Mouse (Mus musculus) erythroblast, embryonic 14.5 days (primary cell): Measurements from ENCODE around the gene Vamp2.

Source experiments
- GATA1 ChIP-seq: IDR thresholded peaks from 2 replicates; pipeline ENCODE4 v1.6.1; 2012; ENCODE audit warnings: low read length, inconsistent platforms, mixed read lengths
- TAL1 ChIP-seq: IDR thresholded peaks from 3 replicates; pipeline ENCODE4 v1.6.1; 2012; ENCODE audit warnings: low read length, inconsistent platforms, mixed read lengths

DNA sequence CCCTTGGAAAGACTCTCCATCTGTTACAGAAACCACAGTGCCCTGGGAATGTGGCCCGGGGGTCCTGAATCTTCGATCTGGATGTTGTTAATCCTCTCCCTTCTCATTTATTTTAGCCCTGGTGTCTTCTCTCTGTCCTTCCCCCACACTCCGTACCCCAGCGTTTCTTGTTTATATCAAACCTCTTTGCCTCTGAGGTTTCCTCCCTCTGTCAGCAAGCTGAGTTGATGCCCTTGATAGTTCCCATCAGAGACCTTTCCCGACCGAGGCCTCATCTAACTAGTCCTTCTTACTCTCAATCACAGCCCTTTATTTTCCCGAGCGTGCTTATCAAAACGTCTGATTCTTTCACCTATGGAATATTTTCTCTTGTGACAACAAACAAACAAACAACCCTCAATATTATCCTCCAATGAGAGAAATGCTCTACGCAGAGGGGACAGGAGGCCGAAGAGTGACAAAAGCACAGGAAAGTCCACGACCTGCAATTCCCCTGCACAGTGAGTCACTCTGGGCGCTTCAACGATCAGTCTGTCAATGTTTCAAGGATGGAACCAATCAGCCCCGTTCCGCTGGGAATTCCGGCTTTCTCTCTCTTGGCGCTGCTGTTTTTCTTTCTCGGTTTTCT lies 29.4 kb upstream of the Vamp2 start:
- TF ChIP-seq GATA1, result no peak
- TF ChIP-seq TAL1, result no peak
